Mouse (Mus musculus) liver, embryonic 14.5 days (tissue): ENCODE results near the gene Zfand2a. TPM values are rescaled to one million over a fixed set of nuclear protein-coding genes. Genes with fewer than 3 reads are reported as not detected.

Source experiments
- ATAC-seq: fragments of 200-750 bp; cut with Nextera tagmentation; 2 replicates; pipeline ENCODE4 v1.8.0; 2017; ENCODE audit warnings: moderate number of reproducible peaks, mild to moderate bottlenecking, moderate library complexity; ENCODE audit not compliant: insufficient read depth
- DNase-seq, 3 experiments: peaks; one replicate each; pipeline ENCODE4 v3.0.0-alpha.2; 2012 to 2013; ENCODE audit warnings: low read depth in 3 of 3, low spot score in 3 of 3
- H3K27ac ChIP-seq: fragments of 300-500 bp; sonication (generic); 2 replicates; pipeline ENCODE4 v1.5.1; 2014; ENCODE audit warnings: moderate library complexity, mild to moderate bottlenecking, control low read depth, inconsistent platforms
- H3K27me3 ChIP-seq: fragments of 300-500 bp; sonication (generic); 2 replicates; pipeline ENCODE4 v1.6.1; 2014; ENCODE audit warnings: mild to moderate bottlenecking, low read length, moderate library complexity; ENCODE audit not compliant: control insufficient read depth, insufficient read depth
- H3K36me3 ChIP-seq: fragments of 300-500 bp; sonication (generic); replicated peaks from 2 replicates; pipeline ENCODE4 v1.6.1; 2014; ENCODE audit warnings: low read depth; ENCODE audit not compliant: control insufficient read depth, insufficient read depth
- H3K4me1 ChIP-seq, 2 experiments: fragments of 200-500 bp in 1 of 2; fragments of 300-500 bp in 1 of 2; sonication (generic) in 1 of 2; replicated peaks; 2 replicates each; pipeline ENCODE4 v1.6.1; 2012 to 2014; ENCODE audit warnings: antibody characterized with exemption in 1 of 2, inconsistent platforms in 1 of 2, low read length in 1 of 2; ENCODE audit not compliant: control insufficient read depth in 2 of 2, insufficient read depth in 2 of 2
- H3K4me2 ChIP-seq: fragments of 300-500 bp; sonication (generic); 2 replicates; pipeline ENCODE4 v1.6.1; 2014; ENCODE audit warnings: low read depth, mild to moderate bottlenecking, control low read depth, moderate library complexity
- H3K4me3 ChIP-seq, 2 experiments: fragments of 200-500 bp in 1 of 2; fragments of 300-500 bp in 1 of 2; sonication (generic) in 1 of 2; 2 replicates each; pipeline ENCODE4 v1.5.1; 2012 to 2014; ENCODE audit warnings: low read depth in 2 of 2, low read length in 2 of 2, mild to moderate bottlenecking in 2 of 2, control low read depth in 1 of 2, inconsistent platforms in 1 of 2, moderate library complexity in 1 of 2; ENCODE audit not compliant: insufficient read depth in 1 of 2
- H3K9ac ChIP-seq: fragments of 300-500 bp; sonication (generic); replicated peaks from 2 replicates; pipeline ENCODE4 v1.6.1; 2014; ENCODE audit warnings: mild to moderate bottlenecking, control low read depth, moderate library complexity
- H3K9me3 ChIP-seq: fragments of 300-500 bp; sonication (generic); 2 replicates; pipeline ENCODE4 v1.6.1; 2016; ENCODE audit warnings: low read length, mixed read lengths; ENCODE audit not compliant: control insufficient read depth
- CTCF ChIP-seq: IDR thresholded peaks from 2 replicates; pipeline ENCODE4 v1.5.1; 2016; ENCODE audit warnings: antibody characterized with exemption, low read depth, control low read depth
- EP300 ChIP-seq: IDR thresholded peaks from 2 replicates; pipeline ENCODE4 v1.6.1; 2016; ENCODE audit warnings: antibody characterized with exemption, low read depth
- WGBS: fragments of 180-500 bp; shearing (Covaris S2); extraction: QIAGEN DNeasy Blood & Tissue Kit; methylation state at CpG from one replicate; pipeline ENCODE4 v1.1.7; 2014; ENCODE audit not compliant: insufficient replicate concordance; 5-methylcytosine and 5-hydroxymethylcytosine counted together
- polyA plus RNA-seq, 2 experiments: library from polyadenylated mRNA; depleted of rRNA in 1 of 2; stranded (reverse) in 1 of 2; unstranded in 1 of 2; fragments of >200 nt; fragmentation: Nextera tagmentation in 1 of 2; extraction: Ambion mirVana in 1 of 2; gene quantifications; 2 replicates each; pipeline versions ENCODE4 v1.2.1 to v1.2.3; 2012 to 2014

Gene Zfand2a
- polyA plus RNA-seq, 2 experiments, result 1.4 to 3.2 TPM

DNA sequence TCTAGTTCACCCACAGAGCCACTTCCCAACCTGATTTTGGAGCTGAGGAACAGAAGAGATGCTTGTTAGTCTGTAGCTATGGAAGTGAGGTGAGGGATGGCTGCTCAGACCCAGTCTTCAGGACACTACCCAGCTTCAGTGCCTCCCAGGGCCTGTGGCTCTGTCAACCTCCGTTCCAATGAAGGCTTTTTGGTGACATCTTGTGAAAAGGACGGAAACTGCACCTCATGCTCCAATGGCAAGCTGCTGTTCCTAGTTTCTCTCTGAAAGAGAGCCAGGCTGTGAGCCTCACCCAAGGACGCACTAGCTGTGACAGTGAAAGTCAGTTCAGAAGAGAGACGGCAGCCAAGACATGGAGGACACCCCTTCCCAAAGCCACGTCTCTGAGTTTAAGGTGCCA, 16.4 kb downstream of the Zfand2a start:
- no peak overlapping the region for H3K9ac ChIP-seq
- no peaks in the 10 kb centered on the region for H3K9me3 ChIP-seq
- no peaks in the 10 kb centered on the region for H3K27me3 ChIP-seq
- TF ChIP-seq CTCF (peak; percentile 48; the same call in 1 of the 2 replicates), EP300 (no peak)
- no peak overlapping the region for H3K4me3 ChIP-seq
- H3K27ac ChIP-seq, result no peak overlapping the region
- DNase-seq (no peak), ATAC-seq (no peak)
- 0 out of 4 replicates have a peak, but pooled peaks cover 0 to 2% of the 10 kb centered on the region in 2 experiments for H3K4me1 ChIP-seq
- H3K36me3 ChIP-seq, result peaks cover 6% of the 10 kb centered on the region
- H3K4me2 ChIP-seq, result no peak overlapping the region
- WGBS, result 52% methylated on average over 5 of the region's 5 CpGs

DNA sequence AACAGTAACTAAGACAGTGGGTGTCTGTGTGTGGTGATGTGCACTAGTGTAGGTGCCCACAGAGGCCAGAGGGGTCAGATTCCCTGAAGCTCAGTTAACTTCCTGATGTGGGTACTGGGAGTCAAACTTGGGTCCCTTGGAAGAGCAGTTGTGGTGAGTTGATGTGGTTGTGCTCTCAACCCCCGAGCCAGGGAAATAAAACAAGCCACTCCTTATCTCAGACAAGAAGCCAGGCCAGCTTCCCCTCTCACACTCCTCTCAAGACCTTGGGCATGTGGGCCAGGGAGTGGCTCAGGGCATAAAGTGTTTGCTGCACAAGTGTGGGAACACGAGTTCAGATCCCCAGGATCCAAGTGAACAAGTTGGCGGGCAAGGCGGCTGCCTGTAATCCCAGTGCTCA, 17.5 kb downstream of the Zfand2a start:
- ATAC-seq (no peak), DNase-seq (no peak)
- no peaks in the 10 kb centered on the region for H3K27me3 ChIP-seq
- H3K9ac ChIP-seq, result no peak overlapping the region
- 46% methylated on average over 4 of the region's 4 CpGs for WGBS
- no peak overlapping the region for H3K4me2 ChIP-seq
- no peaks in the 10 kb centered on the region; the same call in 1 of the 2 replicates for H3K36me3 ChIP-seq
- TF ChIP-seq EP300 (no peak), CTCF (no peak)
- H3K4me1 ChIP-seq, result 0 out of 4 replicates have a peak, but pooled peaks cover 0 to 2% of the 10 kb centered on the region in 2 experiments
- no peak overlapping the region for H3K27ac ChIP-seq
- no peaks in the 10 kb centered on the region for H3K9me3 ChIP-seq
- no peak overlapping the region for H3K4me3 ChIP-seq

DNA sequence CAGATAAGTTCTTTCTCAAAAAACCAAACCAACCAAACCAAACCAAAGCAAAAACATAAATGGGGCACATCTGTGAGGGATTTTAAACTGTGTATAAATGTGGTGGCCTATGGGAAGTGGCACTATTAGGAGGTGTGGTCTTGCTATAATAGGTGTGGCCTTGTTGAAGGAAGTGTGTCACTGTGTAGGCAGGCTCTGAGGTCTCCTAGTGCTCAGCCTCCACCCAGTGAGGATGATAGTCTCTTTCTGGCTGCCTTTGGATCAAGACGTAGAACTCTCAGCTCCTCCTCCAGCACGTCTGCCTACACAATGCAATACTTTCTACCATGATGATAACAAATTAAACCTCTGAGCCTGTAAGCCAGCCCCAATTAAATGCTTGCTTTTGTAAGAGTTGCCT, 18.0 kb downstream of the Zfand2a start:
- H3K27me3 ChIP-seq, result no peaks in the 10 kb centered on the region
- TF ChIP-seq EP300 (no peak), CTCF (no peak)
- no peak overlapping the region for H3K9ac ChIP-seq
- H3K4me2 ChIP-seq, result no peak overlapping the region
- no peak overlapping the region for H3K4me3 ChIP-seq
- 0 out of 4 replicates have a peak, but pooled peaks cover 0 to 2% of the 10 kb centered on the region in 2 experiments for H3K4me1 ChIP-seq
- H3K27ac ChIP-seq, result no peak overlapping the region
- H3K9me3 ChIP-seq, result no peaks in the 10 kb centered on the region
- 0 out of 2 replicates have a peak, but pooled peaks have one; percentile 35 for ATAC-seq
- no peaks in the 10 kb centered on the region; the same call in 1 of the 2 replicates for H3K36me3 ChIP-seq
- 39% methylated on average over 2 of the region's 2 CpGs for WGBS
- no peak for DNase-seq

DNA sequence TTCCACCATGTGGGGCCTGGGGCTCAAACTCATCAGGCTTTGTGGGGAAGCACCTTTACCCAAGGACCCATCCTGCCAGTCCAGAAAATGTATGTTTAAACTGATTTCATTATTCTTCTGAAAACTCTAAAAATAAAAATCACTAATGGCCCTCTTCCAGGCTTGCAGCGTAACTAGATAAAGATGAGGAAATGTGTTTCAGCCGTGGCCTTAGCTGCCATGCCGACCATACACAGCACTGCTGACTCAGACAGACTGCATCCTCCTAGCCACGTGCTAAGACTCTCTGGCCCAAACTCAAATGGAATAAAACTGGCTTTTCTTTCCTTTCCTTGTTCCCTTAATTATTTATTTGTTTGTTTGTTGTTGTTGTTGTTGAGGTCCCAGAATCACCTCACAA, 19.5 kb downstream of the Zfand2a start:
- no peak overlapping the region for H3K9ac ChIP-seq
- H3K27ac ChIP-seq, result no peak overlapping the region
- no peaks in the 10 kb centered on the region for H3K36me3 ChIP-seq
- no peak overlapping the region for H3K4me3 ChIP-seq
- H3K27me3 ChIP-seq, result no peaks in the 10 kb centered on the region
- DNase-seq (no peak), ATAC-seq (no peak)
- H3K4me2 ChIP-seq, result no peak overlapping the region
- H3K4me1 ChIP-seq, result peaks cover 0 to 4% of the 10 kb centered on the region in 2 experiments; a peak in 2 of 4 replicates
- H3K9me3 ChIP-seq, result no peaks in the 10 kb centered on the region
- TF ChIP-seq EP300 (no peak), CTCF (no peak)
- 41% methylated on average over 4 of the region's 4 CpGs for WGBS

DNA sequence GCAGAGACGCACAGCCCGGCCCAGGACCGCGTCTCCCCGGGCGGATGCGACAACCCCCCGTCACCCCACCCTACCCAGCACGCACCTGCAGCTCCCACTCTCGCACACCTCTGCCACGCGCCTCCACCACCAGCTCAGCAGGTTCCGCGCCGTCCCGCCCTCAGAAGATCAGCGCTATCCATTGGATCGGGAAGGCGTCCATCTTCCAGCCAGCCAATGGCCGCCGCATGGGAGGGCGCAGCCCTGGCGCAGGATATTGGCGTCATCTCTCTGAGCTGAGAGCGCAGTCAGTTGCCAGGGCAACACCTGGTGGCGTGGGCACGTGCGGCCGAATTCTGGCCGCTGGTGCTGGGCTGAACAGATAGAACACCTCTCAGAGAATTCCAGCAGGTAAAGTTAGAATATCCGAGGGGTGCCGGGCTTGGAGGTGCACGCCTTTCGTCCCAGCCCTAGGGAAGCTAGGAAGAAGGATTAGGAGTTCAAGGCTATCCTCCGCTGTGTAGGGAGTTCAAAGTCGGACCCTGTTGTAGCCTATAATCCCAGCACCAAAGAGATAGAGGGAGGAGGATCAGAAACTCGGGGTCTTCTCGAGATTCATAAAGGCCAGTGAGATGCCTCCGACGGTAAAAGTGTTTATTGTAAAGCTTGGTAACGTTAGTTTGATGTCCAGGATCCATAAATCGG, 23.8 kb downstream of the Zfand2a start, which contains the start of gene 3110082I17Rik:
Gene 3110082I17Rik, minus strand, starts transcription at position 144 of the 684 bp plus-strand sequence.
- 4% methylated on average over 42 of the region's 42 CpGs for WGBS
- H3K4me2 ChIP-seq, result peak within 1 kb of the TSS; percentile 81
- peak within 1 kb of the TSS; percentile 43 for H3K9ac ChIP-seq
- H3K4me3 ChIP-seq, result peak within 1 kb of the TSS; percentile 60 to 77
- H3K27me3 ChIP-seq, result no peaks in the 10 kb centered on the region
- ATAC-seq (peak; percentile 97), DNase-seq (peak; percentile 87 to 90 (median 89))
- no peaks in the 10 kb centered on the region for H3K36me3 ChIP-seq
- no peak for TF ChIP-seq CTCF
- no peak for TF ChIP-seq EP300
- peaks cover 0 to 10% of the 10 kb centered on the region in 2 experiments; a peak in 3 of 4 replicates for H3K4me1 ChIP-seq
- H3K9me3 ChIP-seq, result no peaks in the 10 kb centered on the region
- no peak within 1 kb of the TSS for H3K27ac ChIP-seq
